In the genomic region with DNA sequence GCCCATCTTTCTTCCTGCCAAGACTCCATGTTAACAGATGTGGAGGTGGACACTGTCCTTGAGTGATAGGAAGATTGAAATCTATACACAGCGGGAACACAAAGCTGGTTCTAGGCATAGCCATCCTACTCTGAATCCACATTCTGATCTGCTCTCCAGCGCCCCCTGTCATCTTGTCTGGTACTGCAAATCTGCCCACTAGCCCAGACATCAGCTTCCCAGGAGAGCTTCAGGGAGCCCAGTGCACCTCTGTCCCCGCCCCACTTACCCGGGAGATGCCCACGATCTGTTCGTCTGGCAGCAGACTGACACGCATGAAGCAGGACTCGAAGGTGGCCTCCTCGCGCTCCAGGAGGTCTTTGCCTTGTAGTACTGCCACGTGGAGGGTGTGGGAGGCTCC, we compare ENCODE assay signal across 9 mouse cellular contexts. TPM values are rescaled to one million over a fixed set of nuclear protein-coding genes. Genes with fewer than 3 reads are reported as not detected.
DNase-seq lines count a peak whose midpoint lies in the region; ATAC-seq and TF ChIP-seq lines count a peak whose summit lies in the region.
"Had no signal": no experiment of that assay in that cellular context is flagged by ENCODE, and none has a peak within 500 bp of the region (broad histone marks: within the 10 kb centered on the region; RNA-seq: fewer than 3 reads in every experiment).

No protein-coding gene starts in this region.

- no peak overlapping the region for H3K27ac ChIP-seq in heart, embryonic 12.5 days (ENCODE audit: poor library complexity, severe bottlenecking)
- H3K27ac ChIP-seq in bone marrow, adult 2 months (ENCODE audit: control insufficient read depth, insufficient read depth, low read depth, low read length, poor library complexity) = no peak overlapping the region
- H3K27ac ChIP-seq in embryonic facial prominence, embryonic 11.5 days (replicated peaks; ENCODE audit: low read depth, low read length) = no peak overlapping the region

- H3K27me3 ChIP-seq in heart, embryonic 12.5 days (replicated peaks) = 0 out of 2 replicates have a peak, but pooled peaks cover 4% of the 10 kb centered on the region
- H3K27me3 ChIP-seq in embryonic facial prominence, embryonic 11.5 days (ENCODE audit: control insufficient read depth, insufficient read depth, low read length) = no peaks in the 10 kb centered on the region

- peak; percentile 44 for DNase-seq in heart, adult 8-10 months (ENCODE audit: low spot score)
- DNase-seq in CD8-positive naive resting alpha-beta T cell, adult 2 months (ENCODE audit: low read depth in 2 of 2, low spot score in 2 of 2) = peak; percentile 44 to 66
- peak; percentile 64 for DNase-seq in embryonic facial prominence, embryonic 11.5 days (ENCODE audit: low spot score)
- DNase-seq in layer of hippocampus, postnatal 10 days (ENCODE audit: low spot score in 2 of 2) = peak; percentile 68 to 75
- peak; percentile 57 for DNase-seq in thymus, postnatal 0 days (ENCODE audit: low spot score)

- no peaks in the 10 kb centered on the region for H3K36me3 ChIP-seq in heart, embryonic 12.5 days
- no peaks in the 10 kb centered on the region for H3K36me3 ChIP-seq in embryonic facial prominence, embryonic 11.5 days (replicated peaks; ENCODE audit: control insufficient read depth, insufficient read depth, low read depth, low read length)

- no peak for TF ChIP-seq POLR2A in bone marrow, adult 2 months (IDR thresholded peaks at IDR 0.05; ENCODE audit: borderline replicate concordance, control insufficient read depth, low read depth, low read length)

- H3K4me3 ChIP-seq in heart, embryonic 12.5 days = no peak overlapping the region
- H3K4me3 ChIP-seq in bone marrow, adult 2 months (replicated peaks; ENCODE audit: control insufficient read depth, low read depth, low read length) = no peak overlapping the region
- no peak overlapping the region for H3K4me3 ChIP-seq in embryonic facial prominence, embryonic 11.5 days (ENCODE audit: low read depth, low read length)

- H3K9me3 ChIP-seq in heart, embryonic 12.5 days (replicated peaks) = no peaks in the 10 kb centered on the region
- H3K9me3 ChIP-seq in embryonic facial prominence, embryonic 11.5 days (replicated peaks; ENCODE audit: control insufficient read depth, low read length) = no peaks in the 10 kb centered on the region

- TF ChIP-seq CTCF in bone marrow, adult 2 months (IDR thresholded peaks at IDR 0.05; ENCODE audit: control insufficient read depth, insufficient read depth, low read length) = peak; percentile 62

- H3K4me1 ChIP-seq in heart, embryonic 12.5 days (replicated peaks) = no peaks in the 10 kb centered on the region
- no peaks in the 10 kb centered on the region for H3K4me1 ChIP-seq in bone marrow, adult 2 months (ENCODE audit: control insufficient read depth, insufficient read depth, low read length)
- H3K4me1 ChIP-seq in embryonic facial prominence, embryonic 11.5 days (ENCODE audit: control insufficient read depth, insufficient read depth, low read length) = 0 out of 2 replicates have a peak, but pooled peaks cover 2% of the 10 kb centered on the region

- no peak overlapping the region for H3K9ac ChIP-seq in heart, embryonic 12.5 days
- no peak overlapping the region for H3K9ac ChIP-seq in embryonic facial prominence, embryonic 11.5 days (replicated peaks; ENCODE audit: low read length)

- no peak overlapping the region for H3K4me2 ChIP-seq in heart, embryonic 12.5 days
- H3K4me2 ChIP-seq in embryonic facial prominence, embryonic 11.5 days (ENCODE audit: low read depth, low read length) = no peak overlapping the region

- no peak for ATAC-seq in heart, embryonic 12.5 days (ENCODE audit: insufficient number of reproducible peaks, low FRiP score)
- no peak for ATAC-seq in embryonic facial prominence, embryonic 11.5 days (replicated peaks; ENCODE audit: insufficient number of reproducible peaks, low FRiP score, low TSS enrichment, low read depth)
- peak; percentile 65 for ATAC-seq in monocyte, adult 5-6 weeks (replicated peaks; ENCODE audit: insufficient number of reproducible peaks, low FRiP score, low TSS enrichment, poor library complexity, severe bottlenecking)

- 12% methylated on average over 11 of the region's 11 CpGs for WGBS in heart, embryonic 12.5 days
- WGBS in bone marrow, adult 2 months = 15% methylated on average over 11 of the region's 11 CpGs
- 15% methylated on average over 11 of the region's 11 CpGs for WGBS in embryonic facial prominence, embryonic 11.5 days

RNA-seq across cellular contexts. Expression of a gene that starts 17.0 kb away (rescaled TPM):
- total RNA-seq in heart, adult 8-10 months (2022) = 1 to 10 TPM; 5.1 to 6.7 (median 5.8) TPM
- polyA plus RNA-seq in heart, embryonic 12.5 days (2016; fragmentation: Nextera tagmentation; extraction: Ambion mirVana) = 23.8 and 25.6 TPM in 2 replicates
- polyA plus RNA-seq in bone marrow, adult 2 months (2011; ENCODE audit: insufficient read depth, insufficient read length, low replicate concordance, missing spikeins) = 0.86 and 1.3 TPM in 2 replicates
- 39.8 and 45.9 TPM in 2 replicates for polyA plus RNA-seq in embryonic facial prominence, embryonic 11.5 days (2014; fragmentation: Nextera tagmentation; extraction: Ambion mirVana)
- total RNA-seq in layer of hippocampus, postnatal 10 days (2021) = 1 to 10 TPM; 2.2 to 2.3 TPM
- not detected in 3 replicates for total RNA-seq in monocyte, adult 5-6 weeks (2017)
- polyA plus RNA-seq in thymus, postnatal 0 days (2015; fragmentation: Nextera tagmentation; extraction: Ambion mirVana) = 6.6 and 7.7 TPM in 2 replicates

RNA-seq across cellular contexts. Expression of a gene that starts 21.0 kb away (rescaled TPM):
- total RNA-seq in heart, adult 8-10 months (2022) = 10 to 100 TPM in 1 of 4 experiments, 1 to 10 TPM in 3; 4.2 to 13.5 (median 6.1) TPM
- 1.3 TPM in 2 replicates for polyA plus RNA-seq in heart, embryonic 12.5 days (2016; fragmentation: Nextera tagmentation; extraction: Ambion mirVana)
- not detected in 2 replicates for polyA plus RNA-seq in bone marrow, adult 2 months (2011; ENCODE audit: insufficient read depth, insufficient read length, low replicate concordance, missing spikeins)
- 1.2 and 1.9 TPM in 2 replicates for polyA plus RNA-seq in embryonic facial prominence, embryonic 11.5 days (2014; fragmentation: Nextera tagmentation; extraction: Ambion mirVana)
- 10 to 100 TPM; 21.4 to 21.5 TPM for total RNA-seq in layer of hippocampus, postnatal 10 days (2021)
- total RNA-seq in monocyte, adult 5-6 weeks (2017) = not detected in 3 replicates
- 0.82 and 1.5 TPM in 2 replicates for polyA plus RNA-seq in thymus, postnatal 0 days (2015; fragmentation: Nextera tagmentation; extraction: Ambion mirVana)

RNA-seq across cellular contexts. Expression of a gene that starts 42.2 kb away (rescaled TPM):
- total RNA-seq in heart, adult 8-10 months (2022) = not detected
- not detected in 2 replicates for polyA plus RNA-seq in heart, embryonic 12.5 days (2016; fragmentation: Nextera tagmentation; extraction: Ambion mirVana)
- not detected in 2 replicates for polyA plus RNA-seq in bone marrow, adult 2 months (2011; ENCODE audit: insufficient read depth, insufficient read length, low replicate concordance, missing spikeins)
- polyA plus RNA-seq in embryonic facial prominence, embryonic 11.5 days (2014; fragmentation: Nextera tagmentation; extraction: Ambion mirVana) = not detected in 2 replicates
- total RNA-seq in layer of hippocampus, postnatal 10 days (2021) = not detected
- not detected in 3 replicates for total RNA-seq in monocyte, adult 5-6 weeks (2017)
- polyA plus RNA-seq in thymus, postnatal 0 days (2015; fragmentation: Nextera tagmentation; extraction: Ambion mirVana) = not detected in 2 replicates
- total RNA-seq: layer of hippocampus, adult 18-20 months had no signal

RNA-seq across cellular contexts. Expression of a gene that starts 54.0 kb away (rescaled TPM):
- 10 to 100 TPM; 38.8 to 58.2 (median 43.9) TPM for total RNA-seq in heart, adult 8-10 months (2022)
- 15.9 and 16.6 TPM in 2 replicates for polyA plus RNA-seq in heart, embryonic 12.5 days (2016; fragmentation: Nextera tagmentation; extraction: Ambion mirVana)
- polyA plus RNA-seq in bone marrow, adult 2 months (2011; ENCODE audit: insufficient read depth, insufficient read length, low replicate concordance, missing spikeins) = 6.6 and 8.7 TPM in 2 replicates
- 15.4 and 19.2 TPM in 2 replicates for polyA plus RNA-seq in embryonic facial prominence, embryonic 11.5 days (2014; fragmentation: Nextera tagmentation; extraction: Ambion mirVana)
- total RNA-seq in layer of hippocampus, postnatal 10 days (2021) = 10 to 100 TPM; 39.4 to 47.9 TPM
- total RNA-seq in monocyte, adult 5-6 weeks (2017) = 0.58 TPM in 1 of 3 replicates, not detected in the others
- polyA plus RNA-seq in thymus, postnatal 0 days (2015; fragmentation: Nextera tagmentation; extraction: Ambion mirVana) = 5.2 and 5.3 TPM in 2 replicates

RNA-seq across cellular contexts. Expression of a gene that starts 58.1 kb away (rescaled TPM):
- 10 to 100 TPM; 36.9 to 47.7 (median 38.9) TPM for total RNA-seq in heart, adult 8-10 months (2022)
- 50.9 and 57.7 TPM in 2 replicates for polyA plus RNA-seq in heart, embryonic 12.5 days (2016; fragmentation: Nextera tagmentation; extraction: Ambion mirVana)
- polyA plus RNA-seq in bone marrow, adult 2 months (2011; ENCODE audit: insufficient read depth, insufficient read length, low replicate concordance, missing spikeins) = 29.2 and 38.9 TPM in 2 replicates
- polyA plus RNA-seq in embryonic facial prominence, embryonic 11.5 days (2014; fragmentation: Nextera tagmentation; extraction: Ambion mirVana) = 43.5 and 48.3 TPM in 2 replicates
- 10 to 100 TPM; 70.1 to 71.5 TPM for total RNA-seq in layer of hippocampus, postnatal 10 days (2021)
- 109 to 142 TPM (median 139 TPM) in 3 replicates for total RNA-seq in monocyte, adult 5-6 weeks (2017)
- 26.0 and 27.6 TPM in 2 replicates for polyA plus RNA-seq in thymus, postnatal 0 days (2015; fragmentation: Nextera tagmentation; extraction: Ambion mirVana)
